Mouse (Mus musculus) erythroblast, embryonic 14.5 days (primary cell): ENCODE measurements at regions not wholly inside any gene's neighbourhood (a gene's known extent, or its start where the extent isn't known, plus 50 kb on each side); places are given as distances from the start of the nearest gene placed in this dataset.

Source experiments
- GATA1 ChIP-seq: IDR thresholded peaks from 2 replicates; pipeline ENCODE4 v1.6.1; 2012; ENCODE audit warnings: low read length, inconsistent platforms, mixed read lengths
- TAL1 ChIP-seq: IDR thresholded peaks from 3 replicates; pipeline ENCODE4 v1.6.1; 2012; ENCODE audit warnings: low read length, inconsistent platforms, mixed read lengths

- TF ChIP-seq TAL1: no peak
- no peak for TF ChIP-seq GATA1
These were observed 55.4 kb downstream of the Uncx start for GRCm38 (mm10) chr5:139598715-139599114.
